Mouse (Mus musculus) left cerebral cortex, adult 9 months (tissue): ENCODE results near the gene Neu1.
"Not testable (repeated sequence)": the region's sequence is repeated elsewhere in the genome, so short reads cannot be mapped to it uniquely, and the experiment has no call there.

Experiments
- DNase-seq, 2 experiments: peaks; one replicate each; pipeline ENCODE4 v3.0.0; 2022; ENCODE audit warnings: low spot score in 2 of 2

Gene Neu1

DNA sequence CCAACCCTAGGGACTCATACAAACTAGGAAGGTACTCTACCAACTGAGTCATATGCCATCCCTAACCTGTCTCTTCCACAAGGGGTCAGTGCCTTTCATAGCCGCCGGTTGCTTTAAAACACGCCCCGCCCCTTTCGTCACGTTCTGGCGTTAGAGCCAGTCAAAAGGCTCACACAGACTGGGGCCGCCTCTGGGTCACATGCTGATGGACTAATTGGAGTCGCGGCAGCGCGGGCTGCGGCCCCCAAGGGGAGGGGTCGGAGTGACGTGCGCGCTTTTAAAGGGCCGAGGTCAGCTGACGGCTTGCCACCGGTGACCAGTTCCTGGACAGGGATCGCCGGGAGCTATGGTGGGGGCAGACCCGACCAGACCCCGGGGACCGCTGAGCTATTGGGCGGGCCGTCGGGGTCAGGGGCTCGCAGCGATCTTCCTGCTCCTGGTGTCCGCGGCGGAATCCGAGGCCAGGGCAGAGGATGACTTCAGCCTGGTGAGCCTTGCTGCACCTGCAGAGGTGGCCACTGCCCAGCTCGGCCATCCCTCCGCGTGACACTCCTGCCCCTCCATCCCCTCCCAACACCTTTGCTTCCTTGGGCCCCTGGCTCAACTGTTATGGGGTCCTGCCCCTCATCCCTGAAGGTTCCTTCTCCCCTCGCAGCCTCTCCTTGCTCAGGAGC, at the start of gene Neu1:
Neu1 (plus strand) TSS at position 193 of the 674 bp plus-strand sequence.
- peak; percentile 96 to 99 for DNase-seq

DNA sequence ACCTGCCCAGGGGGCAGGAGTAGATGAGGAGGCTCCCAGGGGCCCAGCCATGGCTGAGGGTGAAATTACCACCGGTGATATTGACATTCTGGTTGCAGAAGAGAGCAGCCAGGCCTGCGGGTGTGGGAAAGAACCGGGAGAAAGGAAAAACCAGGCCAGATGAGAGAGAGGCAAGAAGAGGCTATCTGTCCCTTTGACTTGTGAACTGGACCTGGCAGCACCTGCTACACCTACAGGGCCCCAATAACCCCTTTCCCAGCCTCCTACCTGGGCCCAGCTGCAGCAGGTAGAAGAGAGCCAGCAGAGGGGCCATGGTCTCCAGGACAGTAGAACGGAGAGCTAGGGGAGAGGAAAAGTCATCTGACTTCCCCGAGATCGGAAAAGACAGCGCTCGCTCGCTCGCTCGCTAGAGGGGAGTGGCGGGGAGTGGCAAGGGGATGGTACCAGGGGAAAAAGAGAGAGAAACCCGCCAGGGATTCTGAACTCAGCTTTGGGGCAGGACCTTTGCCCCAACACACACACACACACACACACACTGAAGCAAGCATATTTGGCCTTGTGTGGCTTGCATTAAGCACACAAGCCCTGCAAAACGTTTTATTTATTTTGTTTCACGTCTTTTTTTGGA, 49.3 kb upstream of the Neu1 start, which contains the start of gene Gm20547:
Gm20547 (minus strand) TSS at position 360 of the 628 bp plus-strand sequence.
- no peak for DNase-seq

GRCm38 (mm10) chr17:34883332-34883731, 47.7 kb upstream of the Neu1 start:
- no peak for DNase-seq

- DNase-seq, result no peak
Measured at GRCm38 (mm10) chr17:34884704-34885103, 46.3 kb upstream of the Neu1 start.

DNA sequence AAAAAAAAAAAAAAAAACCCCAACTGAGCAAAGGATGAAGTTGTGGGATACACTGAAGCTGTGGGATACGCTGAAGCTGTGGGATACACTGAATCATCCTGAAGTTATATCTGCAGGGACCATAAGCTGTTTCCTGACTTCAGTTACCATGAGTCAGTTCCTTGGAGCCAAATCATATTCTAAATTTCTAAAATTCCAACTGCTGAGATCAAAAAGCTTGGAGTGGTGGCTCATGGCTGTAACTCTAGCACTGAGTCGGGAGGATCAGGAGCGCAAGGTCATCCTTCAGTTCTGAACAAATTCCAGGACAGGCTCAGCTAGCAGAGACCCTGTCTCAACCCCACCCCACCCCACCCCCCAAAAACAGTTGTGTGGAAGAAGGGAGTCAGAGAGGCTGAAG, 45.4 kb upstream of the Neu1 start:
- DNase-seq, result no peak

DNA sequence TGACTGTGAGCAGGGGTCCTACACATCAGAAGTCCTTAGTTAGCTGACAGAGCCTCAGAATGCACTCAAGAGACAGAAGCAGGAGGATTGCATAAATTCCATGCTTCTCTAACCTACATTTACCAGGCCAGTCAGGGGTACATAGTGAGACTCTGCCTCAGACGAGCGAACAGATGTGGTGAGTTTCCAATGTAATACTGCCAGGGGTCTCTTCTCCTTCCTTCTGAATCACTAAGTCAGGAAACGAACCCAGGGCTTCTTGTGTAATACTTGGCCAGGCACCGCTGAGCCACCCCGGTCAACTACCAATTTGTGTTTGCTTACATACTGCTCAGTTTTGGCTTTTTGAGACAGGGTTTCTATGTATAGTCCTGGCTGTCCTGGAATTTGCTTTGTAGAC, 43.1 kb upstream of the Neu1 start:
- no peak for DNase-seq

- no peak for DNase-seq
Measured at GRCm38 (mm10) chr17:34890074-34890743, 40.8 kb upstream of the Neu1 start.

- DNase-seq, result no peak
Measured at GRCm38 (mm10) chr17:34891377-34891776, 39.7 kb upstream of the Neu1 start.

DNA sequence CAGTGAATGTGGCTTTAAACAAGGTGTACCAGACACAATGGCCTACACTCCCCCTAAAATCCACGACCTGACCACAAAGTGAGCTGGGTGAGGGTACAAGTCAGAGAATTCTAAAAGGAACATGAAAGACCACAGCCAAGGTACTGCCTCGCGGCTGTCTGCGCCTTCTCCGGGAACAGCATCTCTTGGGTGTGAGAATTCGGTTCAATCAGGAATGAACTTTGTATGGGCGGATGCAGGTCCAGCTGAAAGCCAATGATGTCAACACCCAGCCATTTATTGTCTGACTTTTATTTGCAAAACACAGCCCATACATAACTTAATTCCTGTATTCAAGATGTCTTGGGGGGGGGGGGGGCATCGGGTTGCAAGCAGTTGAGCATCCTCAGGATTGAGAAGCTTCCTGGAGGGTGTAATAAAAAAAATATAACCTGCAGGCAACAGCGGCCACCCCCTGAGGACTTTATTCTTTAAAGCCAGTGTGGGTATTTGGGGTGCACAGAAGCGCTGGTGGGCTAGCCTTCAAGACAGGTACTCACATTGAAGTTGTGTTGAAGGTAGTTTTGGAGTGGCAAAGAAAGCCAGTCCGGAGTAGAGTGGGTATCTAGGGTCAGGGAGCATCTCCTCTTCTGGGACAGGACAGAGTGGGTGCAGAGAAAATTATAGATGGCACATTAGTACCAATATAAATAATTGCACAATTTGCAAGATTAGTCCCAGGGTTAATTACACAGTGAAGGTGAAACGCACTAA, 37.8 kb upstream of the Neu1 start:
- DNase-seq, result no peak

GRCm38 (mm10) chr17:34894074-34894597, 36.9 kb upstream of the Neu1 start:
- DNase-seq, result peak; percentile 83 to 94

GRCm38 (mm10) chr17:34894801-34895530, 36.1 kb upstream of the Neu1 start:
- peak in 1 of 2 experiments; percentile 36 for DNase-seq

- DNase-seq, result no peak
Measured at GRCm38 (mm10) chr17:34895724-34896123, 35.3 kb upstream of the Neu1 start.

- DNase-seq, result no peak
Measured at GRCm38 (mm10) chr17:34896366-34896765, 34.7 kb upstream of the Neu1 start.

DNA sequence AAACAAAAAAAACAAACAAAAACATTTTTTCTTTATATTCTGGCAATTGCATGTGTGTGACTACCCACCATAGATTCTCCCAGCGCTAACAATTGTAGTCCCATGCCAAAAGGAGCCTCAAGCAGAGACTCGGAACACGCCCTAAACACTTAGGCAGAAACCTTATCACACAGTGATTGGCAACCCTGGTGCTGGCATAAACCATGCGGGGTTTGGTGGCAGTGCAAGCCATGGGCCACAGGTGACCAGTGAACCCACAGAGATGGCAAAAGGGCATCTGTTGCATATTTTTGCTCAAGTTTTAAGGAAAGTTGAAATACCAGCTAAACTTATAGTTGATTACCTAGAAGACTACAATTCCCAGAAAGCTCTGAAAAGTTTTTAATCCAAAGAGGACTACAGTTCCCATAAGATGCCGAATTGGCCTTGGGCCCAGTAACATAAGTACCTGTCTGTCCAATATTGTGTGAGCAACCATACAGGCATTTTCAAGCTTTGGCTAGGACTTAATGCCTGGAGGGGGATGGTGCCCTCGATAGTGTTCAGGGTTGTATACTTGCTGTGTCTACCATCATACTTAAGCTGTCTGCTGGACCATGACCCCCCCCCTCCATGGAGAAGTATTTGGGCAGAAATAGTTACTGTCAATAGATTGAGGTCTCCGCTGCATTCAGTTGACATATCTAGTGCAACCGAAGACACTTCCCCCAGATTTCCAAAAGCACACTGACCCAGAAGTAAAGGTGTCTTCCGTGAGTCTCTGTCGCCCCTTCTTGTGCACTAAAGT, 33.5 kb upstream of the Neu1 start:
- DNase-seq, result peak in 1 of 2 experiments; percentile 72

DNA sequence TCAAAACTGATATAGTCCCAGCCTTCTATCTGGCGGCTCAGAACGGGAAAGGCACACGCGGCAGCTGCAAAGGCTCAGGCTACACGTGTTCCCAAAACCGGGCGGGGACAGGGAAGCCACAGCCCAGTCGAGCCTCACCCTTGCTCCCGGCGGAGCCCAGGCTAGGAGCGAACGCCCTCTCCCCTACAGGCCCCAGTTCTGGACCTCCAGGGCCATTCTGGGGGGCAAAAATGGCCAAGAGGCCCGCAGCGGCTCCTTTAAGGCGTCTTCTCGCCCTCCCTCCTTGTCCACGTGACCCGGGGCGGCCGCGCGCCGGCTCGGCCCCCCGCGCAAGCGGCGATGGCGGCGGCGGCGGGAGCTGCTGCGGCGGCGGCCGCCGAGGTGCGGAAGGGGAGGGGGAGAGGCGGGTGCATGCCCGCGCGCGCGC, 32.9 kb upstream of the Neu1 start, which contains the start of the genes C2 and Ehmt2:
C2 (minus strand) TSS at position 106 of the 427 bp plus-strand sequence.
Ehmt2 (plus strand) TSS at position 310 of the 427 bp plus-strand sequence.
- DNase-seq, result peak in 1 of 2 experiments; percentile 73

DNA sequence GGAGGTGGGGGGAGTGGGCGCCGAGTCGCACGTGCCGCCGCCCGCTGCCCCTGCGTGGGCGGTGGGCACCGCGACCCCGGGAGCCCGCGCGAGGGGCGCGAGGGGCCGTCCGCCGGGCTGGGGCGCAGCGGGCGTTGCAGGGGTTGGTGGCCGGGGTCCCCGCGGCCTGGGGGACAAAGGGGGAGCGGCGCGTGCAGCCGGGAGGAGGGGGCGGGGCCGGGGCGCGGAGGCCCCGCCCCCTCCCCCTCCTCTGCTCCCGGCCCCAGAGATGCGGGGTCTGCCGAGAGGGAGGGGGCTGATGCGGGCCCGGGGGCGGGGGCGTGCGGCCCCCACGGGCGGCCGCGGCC, 32.4 kb upstream of the Neu1 start:
- no peak for DNase-seq

- peak in 1 of 2 experiments; percentile 15 for DNase-seq
Measured at GRCm38 (mm10) chr17:34899053-34899889, 31.8 kb upstream of the Neu1 start.

DNA sequence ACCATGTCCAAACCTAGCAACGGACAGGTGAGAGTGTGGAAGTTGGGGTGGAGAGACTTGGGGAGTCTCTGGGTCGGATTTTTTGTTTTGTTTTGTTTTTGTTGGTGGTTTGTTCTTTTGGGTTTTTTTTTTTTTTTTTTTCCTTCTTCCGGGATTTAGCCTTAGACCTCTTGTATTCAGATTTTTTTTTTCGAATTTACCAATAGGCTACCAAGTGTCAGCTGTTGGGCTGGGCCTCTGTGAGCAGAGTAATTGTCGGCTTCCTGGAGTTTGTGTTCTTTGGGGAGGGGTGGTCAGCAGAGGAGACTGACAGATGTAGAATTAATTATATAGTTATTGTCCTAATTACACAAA, 31.2 kb upstream of the Neu1 start:
- DNase-seq, result no peak

DNA sequence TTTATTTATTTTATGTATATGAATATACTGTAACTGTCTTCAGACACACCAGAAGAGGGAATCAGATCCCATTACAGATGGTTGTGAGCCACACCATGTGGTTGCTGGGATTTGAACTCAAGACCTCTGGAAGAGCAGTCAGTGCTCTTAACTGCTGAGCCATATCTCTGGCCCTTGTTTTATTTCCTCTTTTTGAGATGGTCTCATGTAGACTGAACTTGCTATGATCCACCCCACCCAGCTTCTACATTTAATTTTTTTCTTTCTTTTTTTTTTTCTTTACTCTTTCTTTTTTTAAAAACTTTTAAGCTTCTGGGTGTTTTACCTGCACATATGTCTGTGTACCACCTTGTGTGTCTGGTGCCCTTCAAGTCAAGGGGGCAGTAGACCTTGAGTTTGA, 30.2 kb upstream of the Neu1 start:
- not testable (repeated sequence) for DNase-seq
